Mouse (Mus musculus) fibroblast of lung, adult 2 months (primary cell): ENCODE results near the gene Atxn1.

Experiments used
- DNase-seq: peaks from one replicate; pipeline ENCODE4 v3.0.0-alpha.2; 2011; ENCODE audit warnings: low read depth

The Atxn1 gene

GRCm38 (mm10) chr13:45571795-45572262 lies 393.0 kb downstream of the Atxn1 start:
- DNase-seq, result no peak

GRCm38 (mm10) chr13:45569932-45570331 lies 394.9 kb downstream of the Atxn1 start:
- DNase-seq, result peak; percentile 86

GRCm38 (mm10) chr13:45564946-45565345 lies 399.9 kb downstream of the Atxn1 start:
- DNase-seq, result no peak

- no peak for DNase-seq
These were observed 402.8 kb downstream of the Atxn1 start for GRCm38 (mm10) chr13:45562011-45562410.

GRCm38 (mm10) chr13:45560543-45560942 lies 404.3 kb downstream of the Atxn1 start:
- no peak for DNase-seq

- DNase-seq, result no peak
These were observed 405.6 kb downstream of the Atxn1 start for GRCm38 (mm10) chr13:45559258-45559657.

- no peak for DNase-seq
These were observed 406.4 kb downstream of the Atxn1 start for GRCm38 (mm10) chr13:45558367-45558766.

GRCm38 (mm10) chr13:45553674-45554073 lies 411.1 kb downstream of the Atxn1 start:
- DNase-seq, result no peak

GRCm38 (mm10) chr13:45547549-45547948 lies 417.3 kb downstream of the Atxn1 start:
- no peak for DNase-seq

- DNase-seq, result no peak
These were observed 417.9 kb downstream of the Atxn1 start for GRCm38 (mm10) chr13:45546946-45547345.

GRCm38 (mm10) chr13:45545974-45546373 lies 418.8 kb downstream of the Atxn1 start:
- no peak for DNase-seq

GRCm38 (mm10) chr13:45539205-45539568 lies 425.6 kb downstream of the Atxn1 start:
- DNase-seq, result no peak

- DNase-seq, result no peak
These were observed 426.1 kb downstream of the Atxn1 start for GRCm38 (mm10) chr13:45538532-45539204.

GRCm38 (mm10) chr13:45538091-45538490 lies 426.7 kb downstream of the Atxn1 start:
- no peak for DNase-seq

GRCm38 (mm10) chr13:45537110-45537509 lies 427.7 kb downstream of the Atxn1 start:
- no peak for DNase-seq

GRCm38 (mm10) chr13:45535731-45536453 lies 428.9 kb downstream of the Atxn1 start:
- no peak for DNase-seq

- DNase-seq, result no peak
These were observed 434.1 kb downstream of the Atxn1 start for GRCm38 (mm10) chr13:45530754-45531153.

GRCm38 (mm10) chr13:45528787-45529186 lies 436.0 kb downstream of the Atxn1 start:
- no peak for DNase-seq

GRCm38 (mm10) chr13:45527232-45527964 lies 437.4 kb downstream of the Atxn1 start:
- no peak for DNase-seq

- DNase-seq, result no peak
These were observed 438.6 kb downstream of the Atxn1 start for GRCm38 (mm10) chr13:45526230-45526629.

- DNase-seq, result no peak
These were observed 439.9 kb downstream of the Atxn1 start for GRCm38 (mm10) chr13:45524791-45525435.

- no peak for DNase-seq
These were observed 440.5 kb downstream of the Atxn1 start for GRCm38 (mm10) chr13:45524305-45524704.
